15 mouse cellular contexts compared by ENCODE assay signal in genomic region chr16:43364516-43364910, GRCm38 (mm10).
DNase-seq lines count a peak whose midpoint lies in the region; ATAC-seq and TF ChIP-seq lines count a peak whose summit lies in the region.
"Had no signal": no experiment of that assay in that cellular context is flagged by ENCODE, and none has a peak within 500 bp of the region (broad histone marks: within the 10 kb centered on the region; RNA-seq: fewer than 3 reads in every experiment).

No protein-coding gene starts in this region.

- no peak for DNase-seq in heart, adult 2 months
- DNase-seq in heart, postnatal 10 days: no peak
- DNase-seq in lung, adult 2 months: no peak
- no peak for DNase-seq in lung, postnatal 14 days
- DNase-seq in adrenal gland, postnatal 10 days: no peak
- DNase-seq: cerebellum, adult 11-12 months; thymus, postnatal 14 days had no signal

- peaks cover 10% of the 10 kb centered on the region for H3K36me3 ChIP-seq in heart, adult 2 months (ENCODE audit: control insufficient read depth, insufficient read depth, low read length)
- no peaks in the 10 kb centered on the region for H3K36me3 ChIP-seq in heart, embryonic 16.5 days (ENCODE audit: control insufficient read depth, insufficient read depth)
- no peaks in the 10 kb centered on the region for H3K36me3 ChIP-seq in stomach, embryonic 15.5 days
- no peaks in the 10 kb centered on the region for H3K36me3 ChIP-seq in midbrain, embryonic 13.5 days
- H3K36me3 ChIP-seq: embryonic facial prominence, embryonic 12.5 days; hindbrain, embryonic 12.5 days; limb, embryonic 13.5 days; neural tube, embryonic 13.5 days had no signal

- H3K4me2 ChIP-seq in heart, embryonic 16.5 days (ENCODE audit: low read depth, low read length): peak overlapping the region; percentile 61
- H3K4me2 ChIP-seq in stomach, embryonic 15.5 days: no peak overlapping the region
- H3K4me2 ChIP-seq in midbrain, embryonic 13.5 days (replicated peaks): no peak overlapping the region
- H3K4me2 ChIP-seq: embryonic facial prominence, embryonic 12.5 days; hindbrain, embryonic 12.5 days; limb, embryonic 13.5 days; midbrain, embryonic 11.5 days; neural tube, embryonic 13.5 days had no signal

- TF ChIP-seq CTCF in heart, adult 2 months (IDR thresholded peaks at IDR 0.05): no peak
- TF ChIP-seq CTCF in lung, adult 2 months (IDR thresholded peaks at IDR 0.05; ENCODE audit: insufficient read depth, low read length): no peak

- no peaks in the 10 kb centered on the region for H3K27me3 ChIP-seq in heart, adult 2 months (ENCODE audit: control insufficient read depth, insufficient read depth, low read length)
- no peaks in the 10 kb centered on the region for H3K27me3 ChIP-seq in heart, embryonic 16.5 days (ENCODE audit: control insufficient read depth, insufficient read depth, low read length)
- no peaks in the 10 kb centered on the region for H3K27me3 ChIP-seq in stomach, embryonic 15.5 days (replicated peaks)
- no peaks in the 10 kb centered on the region for H3K27me3 ChIP-seq in midbrain, embryonic 13.5 days
- H3K27me3 ChIP-seq: embryonic facial prominence, embryonic 12.5 days; hindbrain, embryonic 12.5 days; limb, embryonic 13.5 days; neural tube, embryonic 13.5 days had no signal

- 0 out of 2 replicates have a peak, but pooled peaks have one; percentile 5 for ATAC-seq in heart, embryonic 16.5 days (replicated peaks; ENCODE audit: extremely low read depth, insufficient read depth, low FRiP score)
- no peak for ATAC-seq in stomach, embryonic 15.5 days (ENCODE audit: insufficient read depth, low FRiP score, low read depth)
- no peak for ATAC-seq in midbrain, embryonic 13.5 days

- H3K27ac ChIP-seq in heart, adult 2 months: peak overlapping the region; percentile 96
- peak overlapping the region; percentile 94 for H3K27ac ChIP-seq in heart, embryonic 16.5 days (ENCODE audit: low read length)
- H3K27ac ChIP-seq in stomach, embryonic 15.5 days: peak overlapping the region; percentile 84; the same call in 1 of the 2 replicates
- no peak overlapping the region for H3K27ac ChIP-seq in midbrain, embryonic 13.5 days
- H3K27ac ChIP-seq: limb, embryonic 13.5 days; neural tube, embryonic 13.5 days had no signal

- no peaks in the 10 kb centered on the region; the same call in 1 of the 2 replicates for H3K79me2 ChIP-seq in heart, adult 2 months (replicated peaks; ENCODE audit: control insufficient read depth, insufficient read depth, low read length)

- peak overlapping the region; percentile 58 for H3K9ac ChIP-seq in heart, adult 2 months (ENCODE audit: low read depth, low read length)
- H3K9ac ChIP-seq in heart, embryonic 16.5 days (ENCODE audit: low read length): peak overlapping the region; percentile 68
- H3K9ac ChIP-seq in stomach, embryonic 15.5 days: no peak overlapping the region
- no peak overlapping the region for H3K9ac ChIP-seq in midbrain, embryonic 13.5 days (replicated peaks)
- H3K9ac ChIP-seq: embryonic facial prominence, embryonic 12.5 days; hindbrain, embryonic 12.5 days; limb, embryonic 13.5 days; neural tube, embryonic 13.5 days had no signal

- WGBS in heart, adult 2 months: 11% methylated on average over 6 of the region's 6 CpGs
- 47% methylated on average over 6 of the region's 6 CpGs for WGBS in lung, adult 2 months
- WGBS in heart, embryonic 16.5 days: 52% methylated on average over 6 of the region's 6 CpGs
- 71% methylated on average over 6 of the region's 6 CpGs for WGBS in stomach, embryonic 15.5 days
- WGBS in midbrain, embryonic 13.5 days: 88% methylated on average over 6 of the region's 6 CpGs

- intact Hi-C loops in heart, adult 2 months (cut with DNase I): loop anchor here (5.0 to 10.0 kb wide), 3 partner anchors 70 to 487 kb away; partner anchors contain the start of gene Zbtb20
- intact Hi-C loops in heart, postnatal 10 days (cut with DNase I): loop anchor here (10.0 kb wide), 1 partner anchor 210 kb away; no protein-coding TSS in a partner anchor

- H3K4me1 ChIP-seq in heart, adult 2 months (ENCODE audit: control insufficient read depth, insufficient read depth, low read length): peaks cover 14% of the 10 kb centered on the region
- H3K4me1 ChIP-seq in lung, adult 2 months (ENCODE audit: control insufficient read depth, insufficient read depth, low read length): peaks cover 16% of the 10 kb centered on the region
- peaks cover 19% of the 10 kb centered on the region for H3K4me1 ChIP-seq in heart, embryonic 16.5 days (ENCODE audit: control insufficient read depth, insufficient read depth, low read length)
- H3K4me1 ChIP-seq in stomach, embryonic 15.5 days: peaks cover 16% of the 10 kb centered on the region
- peaks cover 13% of the 10 kb centered on the region for H3K4me1 ChIP-seq in midbrain, embryonic 13.5 days (replicated peaks)

- TF ChIP-seq POLR2A in heart, adult 2 months (IDR thresholded peaks at IDR 0.05; ENCODE audit: insufficient read depth, low read depth, low read length): no peak
- TF ChIP-seq POLR2A in lung, adult 2 months (IDR thresholded peaks at IDR 0.05; ENCODE audit: borderline replicate concordance, extremely low read depth, low read depth, low read length): no peak

- no peak for TF ChIP-seq EP300 in heart, adult 2 months (IDR thresholded peaks at IDR 0.05; ENCODE audit: insufficient read depth, low read depth, low read length)

- H3K4me3 ChIP-seq in heart, adult 2 months: peak overlapping the region; percentile 61
- H3K4me3 ChIP-seq in lung, adult 2 months (replicated peaks; ENCODE audit: extremely low read depth, low read depth, low read length): peak overlapping the region; percentile 71
- H3K4me3 ChIP-seq in heart, embryonic 16.5 days (ENCODE audit: low read length): peak overlapping the region; percentile 36
- H3K4me3 ChIP-seq in stomach, embryonic 15.5 days (replicated peaks): no peak overlapping the region
- no peak overlapping the region for H3K4me3 ChIP-seq in midbrain, embryonic 13.5 days (replicated peaks)
- H3K4me3 ChIP-seq: embryonic facial prominence, embryonic 12.5 days; hindbrain, embryonic 12.5 days; limb, embryonic 13.5 days; neural tube, embryonic 13.5 days had no signal

- no peaks in the 10 kb centered on the region for H3K9me3 ChIP-seq in heart, embryonic 16.5 days (replicated peaks; ENCODE audit: control insufficient read depth, low read length)
- no peaks in the 10 kb centered on the region for H3K9me3 ChIP-seq in stomach, embryonic 15.5 days
- no peaks in the 10 kb centered on the region for H3K9me3 ChIP-seq in midbrain, embryonic 13.5 days
- H3K9me3 ChIP-seq: embryonic facial prominence, embryonic 12.5 days; hindbrain, embryonic 12.5 days; limb, embryonic 13.5 days; neural tube, embryonic 13.5 days had no signal

Comparison
In these comparisons a context has a peak if more than half of its experiments do, and no peak if none do; other contexts are left out.
1. H3K4me3 ChIP-seq: peak in heart, adult 2 months (single experiment), lung, adult 2 months (single experiment) and heart, embryonic 16.5 days (single experiment); none in stomach, embryonic 15.5 days (single experiment) and midbrain, embryonic 13.5 days (single experiment).
2. H3K9ac ChIP-seq: peak in heart, adult 2 months (single experiment) and heart, embryonic 16.5 days (single experiment); none in stomach, embryonic 15.5 days (single experiment) and midbrain, embryonic 13.5 days (single experiment).